Mouse (Mus musculus) CD4-positive, CD25-positive, alpha-beta regulatory T cell, adult 4 months (primary cell): ENCODE measurements around the gene Rrnad1. TPM values are rescaled to one million over a fixed set of nuclear protein-coding genes. Genes with fewer than 3 reads are reported as not detected.

Source experiments
- ATAC-seq: one replicate; pipeline ENCODE4 v1.8.0; 2017
- polyA plus RNA-seq, 2 experiments: library from polyadenylated mRNA; unstranded; fragments of 100-300 nt; shearing (Covaris generic); gene quantifications; one replicate each; pipeline ENCODE4 v1.2.1; 2017

Gene Rrnad1
- polyA plus RNA-seq, 2 experiments from 2014 or later: 24.4 to 28.2 TPM

GRCm38 (mm10) chr3:87877730-87878129 lies 52.8 kb downstream of the Rrnad1 start:
- ATAC-seq: no peak

Other genes with a start within 250 kb of the Rrnad1 start
- 1 to 10 TPM; 1.3 to 1.8 TPM for gene Lrrc71, start 182.1 kb downstream of the Rrnad1 start, polyA plus RNA-seq
- gene Ntrk1, start 135.6 kb downstream of the Rrnad1 start, polyA plus RNA-seq: not detected
- 1 to 10 TPM in 1 of 2 experiments, under 1 TPM in 1; 0.17 to 1.6 TPM for gene Insrr, start 133.8 kb downstream of the Rrnad1 start, polyA plus RNA-seq
- gene Pear1, start 106.4 kb downstream of the Rrnad1 start, polyA plus RNA-seq: 10 to 100 TPM; 57.3 to 93.7 TPM
- 100 to 1,000 TPM; 213 to 324 TPM for gene Sh2d2a, start 84.0 kb downstream of the Rrnad1 start, polyA plus RNA-seq
- gene Prcc, start 45.1 kb downstream of the Rrnad1 start, polyA plus RNA-seq: 1 to 10 TPM; 3.8 to 6.0 TPM
- gene Hdgf, start 24.4 kb downstream of the Rrnad1 start, polyA plus RNA-seq: 10 to 100 TPM; 36.0 to 43.7 TPM
- gene Mrpl24, start 11.2 kb downstream of the Rrnad1 start, polyA plus RNA-seq: 100 to 1,000 TPM; 169 TPM
- 10 to 100 TPM in 1 of 2 experiments, 1 to 10 TPM in 1; 8.5 to 15.1 TPM for gene Isg20l2, start 403 bp downstream of the Rrnad1 start, polyA plus RNA-seq
- not detected for gene Crabp2, start 17.9 kb upstream of the Rrnad1 start, polyA plus RNA-seq
- gene Nes, start 40.4 kb upstream of the Rrnad1 start, polyA plus RNA-seq: not detected
- not detected for gene Bcan, start 69.5 kb upstream of the Rrnad1 start, polyA plus RNA-seq
- under 1 TPM in 1 of 2 experiments, not detected in 1; 0.17 TPM for gene Hapln2, start 96.9 kb upstream of the Rrnad1 start, polyA plus RNA-seq
- gene Gpatch4, start 112.4 kb upstream of the Rrnad1 start, polyA plus RNA-seq: 10 to 100 TPM; 33.8 to 36.0 TPM
- 10 to 100 TPM; 67.4 to 72.4 TPM for gene Naxe, start 127.8 kb upstream of the Rrnad1 start, polyA plus RNA-seq
- not detected for gene Ttc24, start 147.6 kb upstream of the Rrnad1 start, polyA plus RNA-seq
- gene Iqgap3, start 151.3 kb upstream of the Rrnad1 start, polyA plus RNA-seq: 1 to 10 TPM in 1 of 2 experiments, under 1 TPM in 1; 0.75 to 1.5 TPM
- gene Mef2d, start 211.7 kb upstream of the Rrnad1 start, polyA plus RNA-seq: 10 to 100 TPM; 30.9 to 36.1 TPM